Mouse (Mus musculus) myocyte (in vitro differentiated cells): ENCODE data around the gene Fzr1.

Experiments
- CEBPB ChIP-seq: IDR thresholded peaks from 2 replicates; pipeline ENCODE4 v1.6.1; 2011; ENCODE audit warnings: mild to moderate bottlenecking, moderate library complexity; ENCODE audit not compliant: poor library complexity, insufficient read depth, severe bottlenecking
- MAX ChIP-seq: IDR thresholded peaks from one replicate; pipeline ENCODE4 v1.6.1; 2011; ENCODE audit warnings: low read depth, mild to moderate bottlenecking, control low read depth
- MYOD1 ChIP-seq, 3 experiments: IDR thresholded peaks; one replicate each; pipeline ENCODE4 v1.6.1; 2011; ENCODE audit warnings: control low read depth in 2 of 3, low read depth in 2 of 3, mild to moderate bottlenecking in 2 of 3, moderate library complexity in 1 of 3; ENCODE audit not compliant: insufficient read length in 2 of 3, control insufficient read depth in 1 of 3
- POLR2A ChIP-seq: IDR thresholded peaks from one replicate; pipeline ENCODE4 v1.6.1; 2011; ENCODE audit warnings: low read depth, mild to moderate bottlenecking, control low read depth, moderate library complexity; ENCODE audit not compliant: insufficient read length
- POLR2AphosphoS2 ChIP-seq: IDR thresholded peaks from one replicate; pipeline ENCODE4 v1.6.1; 2011; ENCODE audit warnings: low read depth, control low read depth; ENCODE audit not compliant: insufficient read length
- TCF12 ChIP-seq: IDR thresholded peaks from one replicate; pipeline ENCODE4 v1.6.1; 2011; ENCODE audit warnings: mild to moderate bottlenecking, control low read depth; ENCODE audit not compliant: poor library complexity, insufficient read depth, severe bottlenecking
- USF1 ChIP-seq: IDR thresholded peaks from one replicate; pipeline ENCODE4 v1.6.1; 2011; ENCODE audit warnings: low read depth, mild to moderate bottlenecking, control low read depth, moderate library complexity

DNA sequence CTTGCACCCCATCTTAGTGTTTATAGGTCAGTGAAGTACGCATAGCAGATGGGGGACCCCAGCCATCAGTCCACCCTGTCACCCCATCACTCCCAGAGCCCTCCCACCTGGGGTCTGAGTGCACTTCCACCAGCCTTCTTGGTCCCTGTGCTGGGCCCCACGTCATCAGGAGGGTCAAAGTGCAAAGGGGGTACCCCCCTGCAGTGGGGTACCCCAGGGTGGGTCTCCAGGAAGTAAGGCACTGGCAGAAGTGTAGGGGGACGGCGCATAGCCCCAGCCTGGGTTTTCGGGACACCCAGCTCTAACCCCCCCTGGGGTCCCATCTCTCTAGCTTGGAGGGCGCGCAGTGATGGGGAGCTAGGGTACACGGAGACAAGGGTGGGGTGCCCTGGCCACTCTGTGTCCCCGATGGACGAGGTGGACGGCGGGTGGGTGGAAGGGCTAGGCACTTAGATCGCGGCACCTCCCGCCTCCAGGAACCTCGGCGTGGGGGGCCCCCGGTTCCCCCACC lies 21.5 kb upstream of the Fzr1 start:
- TF ChIP-seq MAX (no peak), TCF12 (no peak), POLR2A (no peak), POLR2AphosphoS2 (no peak), MYOD1 (IDR thresholded peaks at IDR 0.05; ENCODE audit: control insufficient read depth in 1 of 3, insufficient read length in 2 of 3, low read depth in 2 of 3) (no peak), USF1 (no peak), CEBPB (no peak)
